Mouse (Mus musculus): ENCODE data around the gene Hist2h2bb.

DNA sequence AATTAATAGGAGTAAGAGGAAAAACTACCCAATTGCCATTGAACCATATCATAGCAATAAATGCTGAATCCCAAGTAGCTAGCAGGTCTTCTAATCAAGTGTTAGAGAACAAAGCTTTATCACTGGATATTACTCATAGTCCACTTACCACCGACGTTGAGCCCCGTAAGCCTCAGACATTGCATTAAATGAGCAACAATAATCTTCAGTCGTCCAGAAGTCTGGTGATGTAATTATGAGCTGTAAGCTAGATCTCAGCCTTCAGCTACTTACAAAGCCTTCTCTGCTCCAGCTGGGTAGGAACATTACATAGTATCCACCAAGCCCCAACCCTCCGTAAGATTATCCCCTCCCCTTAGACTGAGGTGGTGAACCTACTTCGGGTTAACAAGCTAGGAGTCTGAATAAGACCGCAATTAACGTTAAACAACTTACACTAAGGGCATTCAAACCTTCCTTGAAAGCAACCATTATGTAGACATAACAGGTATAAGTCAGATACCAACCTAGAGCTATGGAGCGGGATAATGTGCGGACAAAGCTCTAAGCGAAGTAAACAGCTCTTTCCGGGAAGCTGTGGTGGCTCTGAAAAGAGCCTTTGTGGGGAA lies 31.5 kb upstream of the Hist2h2bb start:
- no peak for TF ChIP-seq CTCF (IDR thresholded peaks at IDR 0.05)
- TF ChIP-seq POLR2A (IDR thresholded peaks at IDR 0.05; ENCODE audit: insufficient read depth, low read depth, low read length), result no peak
- TF ChIP-seq EP300 (IDR thresholded peaks at IDR 0.05; ENCODE audit: insufficient read depth, low read depth, low read length), result no peak

Measured in heart, adult 2 months (tissue).